Mouse (Mus musculus) spleen, postnatal 10 days (tissue): ENCODE data around the gene Stum.

Experiments
- DNase-seq, 2 experiments: peaks; one replicate each; pipeline ENCODE4 v3.0.0; 2021 to 2022; ENCODE audit warnings: low spot score in 2 of 2

Stum gene

DNA sequence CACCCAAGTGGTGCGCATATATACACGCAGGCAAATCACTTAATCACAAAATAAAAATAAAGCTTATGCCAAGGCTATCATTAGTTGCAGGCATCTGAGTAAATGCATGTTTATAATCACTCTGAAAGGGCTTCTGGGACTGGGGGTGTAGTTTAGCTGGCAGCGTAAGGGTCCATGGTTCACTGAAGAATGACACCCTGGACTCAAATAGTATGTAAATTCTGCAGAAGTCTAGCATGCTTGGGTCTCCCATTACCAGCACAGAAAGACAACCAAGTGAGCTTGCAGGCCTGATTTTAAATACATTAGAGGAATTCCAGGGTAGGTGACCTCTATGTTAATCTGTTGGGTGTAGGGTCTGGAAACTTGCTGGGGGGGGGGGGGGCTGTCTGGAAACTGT lies 16.5 kb upstream of the Stum start:
- no peak for DNase-seq

DNA sequence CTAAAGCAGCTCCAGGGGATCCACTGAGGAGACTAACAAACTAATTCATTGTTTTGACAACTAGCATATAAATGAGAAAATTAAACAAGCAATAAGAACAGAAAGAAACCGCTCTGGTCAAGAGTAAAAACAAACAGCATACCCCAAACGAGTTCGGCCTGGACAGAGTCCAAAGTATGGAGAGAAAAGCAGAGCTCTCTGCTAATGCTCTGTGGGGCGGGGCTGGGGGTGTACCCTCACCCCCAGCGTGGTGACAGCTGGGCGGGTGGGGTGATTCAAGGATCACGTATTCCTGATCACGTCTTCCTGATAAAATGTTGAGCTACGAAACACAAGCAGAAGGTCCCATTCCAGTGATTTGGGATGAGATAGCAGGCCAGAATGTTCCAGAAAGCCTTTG lies 9.5 kb upstream of the Stum start:
- no peak for DNase-seq

DNA sequence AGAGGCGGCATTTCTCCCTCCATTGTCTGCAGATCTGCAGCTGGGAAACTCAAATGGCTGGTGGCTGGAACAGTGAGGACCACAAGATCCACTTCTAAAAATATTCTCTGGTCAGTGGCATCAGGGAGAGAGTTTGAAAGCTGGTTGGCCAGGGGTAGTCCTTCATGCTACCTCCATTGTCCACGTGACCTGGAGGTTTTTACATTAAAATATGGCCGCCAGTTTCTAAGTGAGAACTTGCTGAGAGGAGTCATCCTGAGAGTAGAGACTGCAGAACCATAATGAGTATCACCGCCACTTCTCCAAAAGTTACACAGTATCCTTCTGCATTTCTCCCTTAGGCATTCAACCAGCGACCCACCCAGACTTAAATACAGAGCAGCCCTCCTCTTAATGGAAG lies 2.0 kb upstream of the Stum start:
- no peak for DNase-seq

DNA sequence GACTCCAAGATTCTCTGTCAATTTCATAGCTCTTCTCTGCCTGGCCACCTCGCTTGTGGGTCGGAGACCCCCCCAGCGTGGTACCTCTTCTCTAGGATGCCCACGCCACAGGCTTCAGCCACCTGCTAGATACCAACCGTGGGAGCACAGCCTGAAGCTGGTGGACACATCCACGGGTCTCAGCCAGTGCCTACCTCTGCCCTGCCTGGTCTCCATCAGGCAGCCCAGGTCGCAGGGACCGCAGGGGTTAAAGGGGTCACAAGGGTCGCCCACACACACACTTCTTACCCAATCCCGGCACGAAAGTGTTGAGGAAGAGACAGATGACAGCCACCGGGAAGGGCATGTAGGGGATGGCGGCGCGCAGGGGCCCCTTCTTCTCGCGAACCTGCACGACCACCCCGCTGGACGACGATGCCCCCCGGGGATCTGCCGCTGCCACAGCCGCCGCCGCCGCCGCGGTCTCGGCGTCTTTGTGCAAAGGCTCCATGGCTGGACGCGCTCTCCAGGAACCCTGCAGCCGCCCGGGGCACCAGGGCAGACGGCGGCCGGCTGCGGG lies 385 bp downstream of the Stum start:
- no peak for DNase-seq

DNA sequence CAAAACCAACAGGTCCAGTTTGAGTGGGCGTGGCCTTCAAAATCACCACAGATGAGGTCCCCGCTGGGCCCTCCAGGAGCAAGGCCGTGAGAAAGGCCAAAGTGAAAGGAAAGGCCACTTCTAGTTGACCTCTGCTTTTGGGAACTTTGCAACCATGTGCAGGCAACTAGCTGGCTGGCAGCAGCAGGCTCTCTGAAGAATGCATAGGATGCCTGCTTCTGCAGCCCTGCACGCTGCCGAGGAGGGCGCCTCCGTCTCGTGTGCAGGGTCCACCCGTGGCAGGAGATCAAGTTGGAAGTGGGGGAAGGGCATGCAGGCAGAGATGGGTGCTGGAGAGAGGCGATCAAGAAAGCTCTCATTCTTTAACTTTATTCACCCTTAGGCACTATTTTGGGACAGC lies 1.3 kb downstream of the Stum start:
- DNase-seq, result peak in 1 of 2 experiments; percentile 41

DNA sequence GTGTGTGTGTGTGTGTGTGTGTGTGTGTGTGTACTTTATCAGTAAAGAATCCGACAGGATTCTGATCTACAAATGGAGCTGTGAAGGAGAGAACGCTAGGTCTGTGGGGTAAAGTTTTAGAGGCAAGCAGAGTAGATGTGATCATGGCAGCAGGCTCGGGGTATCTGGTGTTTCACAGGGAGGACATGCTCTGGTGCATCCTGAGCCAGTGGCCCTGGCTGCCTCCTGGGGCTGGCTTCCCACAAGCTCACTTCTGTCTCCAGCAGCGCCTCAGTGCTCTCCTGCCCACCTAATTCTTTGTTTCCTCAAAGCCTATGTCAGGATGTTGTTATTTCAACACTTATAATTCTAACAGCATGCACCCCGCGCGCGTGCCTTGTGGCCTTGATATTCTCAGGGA lies 2.0 kb downstream of the Stum start:
- no peak for DNase-seq

DNA sequence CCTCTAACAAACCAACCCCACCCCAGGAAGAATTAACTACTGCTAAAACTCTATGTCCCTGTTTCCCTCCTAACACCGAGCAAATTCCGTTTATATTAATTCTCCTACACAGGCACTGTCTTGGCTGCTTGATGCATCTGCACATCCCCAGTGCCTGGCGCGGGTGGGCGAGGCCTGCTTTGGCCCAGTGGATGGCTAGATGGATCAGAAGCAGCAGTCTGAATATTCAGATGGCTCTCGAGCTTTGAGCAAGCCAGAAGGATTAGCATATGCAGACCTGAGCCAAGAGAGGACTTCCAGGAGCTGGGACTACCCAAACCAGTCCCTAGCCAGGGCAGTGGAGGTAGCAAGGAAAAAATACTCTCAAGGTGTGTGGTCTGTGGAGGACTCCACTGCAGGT lies 3.0 kb downstream of the Stum start:
- no peak for DNase-seq

DNA sequence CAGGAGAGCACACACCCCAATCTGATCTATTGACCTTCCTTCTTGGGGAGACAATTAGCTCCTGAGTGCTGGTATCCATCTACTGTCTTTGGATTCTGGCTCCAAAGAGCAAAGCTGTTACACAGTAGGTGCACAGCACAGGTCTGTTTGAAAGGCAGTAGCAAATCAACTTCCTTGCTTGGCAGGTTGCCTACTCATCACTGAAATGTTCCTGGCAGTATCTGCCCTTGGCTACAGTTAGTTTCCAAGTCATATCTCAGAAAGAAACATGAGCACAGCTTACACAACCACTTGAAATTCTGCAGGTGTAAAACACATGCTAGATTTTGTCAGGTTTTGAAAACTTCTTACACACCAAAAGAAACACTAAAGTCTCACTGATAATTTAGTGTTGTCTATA lies 9.7 kb downstream of the Stum start:
- no peak for DNase-seq

DNA sequence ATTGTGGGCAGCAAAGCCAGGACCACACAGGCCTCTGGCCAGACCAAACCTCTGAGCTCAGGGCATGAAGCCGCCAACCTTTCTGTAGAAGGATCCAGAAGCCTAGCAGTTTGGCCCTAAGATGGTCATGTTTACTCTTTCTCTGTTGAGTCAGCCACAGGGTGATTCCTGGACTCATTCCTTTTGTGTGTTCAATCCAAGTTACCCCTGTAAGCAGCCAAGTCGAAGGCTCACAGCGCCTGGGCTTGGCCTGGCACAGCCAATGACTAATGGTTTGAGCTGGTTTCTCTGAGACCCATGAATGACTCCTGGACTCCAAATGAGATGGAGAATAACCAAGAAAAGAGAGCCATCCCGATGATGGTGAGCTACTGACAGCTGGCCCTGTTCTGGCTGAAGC lies 15.3 kb downstream of the Stum start:
- no peak for DNase-seq

DNA sequence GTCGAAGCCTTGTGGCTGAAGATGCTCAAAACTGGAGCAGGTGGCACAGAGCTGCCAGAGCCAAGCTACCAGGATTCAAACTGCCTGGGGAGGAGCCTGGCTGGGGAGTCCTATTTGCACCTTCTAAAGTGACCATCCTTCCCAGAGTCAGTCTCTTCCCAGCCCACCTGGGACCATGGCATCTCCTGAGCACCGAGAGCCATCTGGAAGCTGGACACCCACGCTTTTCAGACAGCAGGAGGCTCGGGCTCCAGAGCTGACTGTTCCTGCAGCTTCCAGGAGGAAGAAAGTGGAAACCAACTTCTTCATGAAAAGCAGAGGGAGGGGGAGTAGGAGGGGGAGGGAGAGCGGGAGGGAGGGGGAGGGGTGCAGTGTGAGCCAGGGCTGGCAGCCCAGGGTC lies 17.7 kb downstream of the Stum start:
- no peak for DNase-seq

DNA sequence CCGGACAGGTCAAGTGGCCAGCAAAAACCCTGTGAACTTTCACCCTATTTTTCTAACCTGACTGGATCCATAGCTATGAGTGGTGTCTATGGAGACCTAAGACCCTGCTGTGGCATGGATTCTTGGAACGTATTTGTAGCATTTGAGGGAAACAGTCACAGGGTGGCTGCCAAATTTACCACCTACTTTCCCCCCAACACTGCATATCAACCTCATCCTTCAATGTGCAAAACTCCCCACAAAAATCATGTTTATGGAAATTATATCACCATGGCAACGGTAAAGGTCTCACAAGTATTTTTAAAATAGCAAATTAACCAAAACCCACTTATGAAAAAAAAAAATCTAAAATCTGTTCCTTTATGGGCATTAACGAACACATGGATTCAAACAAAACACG lies 18.9 kb downstream of the Stum start:
- DNase-seq, result no peak

DNA sequence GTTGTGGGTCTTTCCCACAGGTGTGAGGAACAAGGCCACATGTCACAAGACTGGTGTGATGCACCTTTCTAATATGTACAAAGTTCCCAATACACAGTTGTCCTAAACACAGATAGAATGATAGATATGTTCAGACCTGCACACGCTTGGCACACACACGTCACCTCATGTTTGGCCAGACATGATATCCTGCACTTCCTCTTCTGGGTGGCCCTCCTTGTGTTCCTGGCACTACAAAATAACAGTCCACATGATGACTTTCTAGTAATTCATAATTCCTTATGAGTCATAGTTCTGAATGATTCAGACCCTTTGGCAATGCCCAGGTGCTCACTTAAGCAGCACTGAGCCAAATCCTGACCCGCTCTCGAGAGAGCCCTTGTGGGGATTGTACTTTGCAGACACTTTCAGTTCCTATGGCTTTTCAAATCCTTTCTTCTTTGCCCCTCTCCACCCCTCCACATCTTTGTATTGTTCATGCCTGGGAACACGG lies 20.3 kb downstream of the Stum start:
- no peak for DNase-seq

DNA sequence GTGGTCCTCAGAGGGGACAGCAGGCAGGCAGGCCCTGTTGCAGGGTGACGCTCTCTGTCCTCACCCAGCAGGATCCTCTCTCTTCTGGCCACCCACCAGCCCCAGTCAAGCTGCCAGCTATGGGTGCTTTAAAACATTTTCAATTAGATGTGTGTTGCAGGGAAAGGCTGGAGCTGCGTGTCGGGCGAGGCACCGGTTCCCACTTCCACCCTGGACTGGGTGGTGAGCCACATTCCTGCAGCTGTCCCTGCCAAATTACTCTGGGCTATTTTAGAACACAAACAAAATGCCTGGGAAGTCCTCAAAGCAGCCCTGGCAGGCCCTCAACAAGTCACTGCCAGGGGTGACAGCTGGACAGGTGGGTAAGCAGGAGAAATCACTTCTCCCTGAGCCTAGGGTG lies 20.9 kb downstream of the Stum start:
- no peak for DNase-seq

DNA sequence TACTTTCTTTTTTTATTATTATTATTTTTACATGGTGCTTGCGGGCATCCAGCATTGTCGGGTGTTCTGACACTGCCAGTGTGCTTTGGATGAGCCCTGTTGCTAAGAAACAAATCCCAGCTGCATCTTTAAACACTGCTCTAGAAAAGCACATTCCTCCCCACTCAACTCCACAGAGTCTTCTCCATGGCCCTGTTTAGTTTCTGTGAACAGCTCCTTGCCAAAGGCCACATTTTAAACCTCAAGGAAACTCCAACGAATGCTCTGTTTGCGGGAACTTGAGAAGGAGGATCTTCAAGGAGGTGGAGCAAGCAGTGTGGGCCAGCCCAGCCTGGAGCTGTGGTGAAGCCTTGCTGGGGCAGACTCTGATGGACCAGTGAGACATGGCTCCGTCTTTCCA lies 22.6 kb downstream of the Stum start:
- DNase-seq, result no peak

DNA sequence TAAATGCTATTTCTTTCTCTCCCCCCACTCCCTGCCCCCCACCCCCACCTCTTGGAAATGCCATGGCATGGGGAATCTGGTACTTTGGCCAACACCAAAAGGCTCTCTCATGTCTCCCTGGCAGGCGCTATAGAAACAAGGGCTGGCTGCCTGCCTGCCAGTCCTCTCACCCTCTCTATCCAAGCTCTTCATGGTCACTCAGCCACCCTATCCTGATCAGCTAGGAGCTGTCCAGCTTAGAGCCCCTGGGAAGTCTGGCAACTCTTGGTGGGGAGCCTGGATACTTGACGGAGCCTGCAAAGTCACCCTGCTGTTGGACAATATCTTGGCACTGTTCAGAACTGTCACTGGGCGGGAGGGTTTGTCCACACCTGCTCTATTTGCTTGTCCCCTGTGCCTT lies 24.6 kb downstream of the Stum start:
- no peak for DNase-seq

DNA sequence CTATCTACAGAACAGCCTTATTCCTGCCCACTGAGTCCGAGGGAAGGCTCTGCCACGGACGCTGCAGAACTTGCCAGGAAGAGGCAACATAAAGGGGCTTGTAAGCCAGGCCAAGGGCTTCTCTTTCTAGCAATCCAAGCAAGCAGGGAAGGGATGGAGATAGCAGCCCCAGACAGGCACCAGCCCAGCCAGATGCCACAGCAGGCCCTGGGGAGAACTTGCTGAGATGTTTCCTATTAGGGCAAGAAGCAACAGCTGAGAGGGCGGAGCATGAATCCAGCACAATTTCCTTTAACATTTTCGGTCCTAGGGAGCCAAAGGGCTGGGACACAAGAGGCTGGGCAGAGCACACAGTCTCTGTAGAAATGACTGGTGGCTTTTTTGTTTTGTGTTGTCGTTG lies 25.0 kb downstream of the Stum start:
- DNase-seq, result no peak

DNA sequence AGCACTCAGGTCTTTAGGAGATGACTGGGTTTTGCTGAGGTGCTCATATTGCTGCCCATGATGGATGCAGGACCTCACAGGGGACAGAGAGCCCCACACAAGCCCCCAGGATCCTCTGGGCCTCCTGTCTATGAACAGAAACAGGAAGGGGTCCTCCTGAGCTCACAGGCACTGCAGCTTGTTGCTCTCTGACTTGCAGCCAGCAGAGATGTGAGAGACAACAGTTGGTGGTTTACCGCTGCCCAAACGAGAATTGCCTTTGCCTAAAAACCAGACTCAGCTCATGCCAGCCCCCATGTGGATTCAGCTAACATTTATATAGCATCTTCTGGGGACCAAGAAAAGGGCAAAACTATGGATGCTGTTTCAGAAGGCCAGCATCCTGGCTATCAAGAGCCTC lies 33.7 kb downstream of the Stum start:
- DNase-seq, result no peak

DNA sequence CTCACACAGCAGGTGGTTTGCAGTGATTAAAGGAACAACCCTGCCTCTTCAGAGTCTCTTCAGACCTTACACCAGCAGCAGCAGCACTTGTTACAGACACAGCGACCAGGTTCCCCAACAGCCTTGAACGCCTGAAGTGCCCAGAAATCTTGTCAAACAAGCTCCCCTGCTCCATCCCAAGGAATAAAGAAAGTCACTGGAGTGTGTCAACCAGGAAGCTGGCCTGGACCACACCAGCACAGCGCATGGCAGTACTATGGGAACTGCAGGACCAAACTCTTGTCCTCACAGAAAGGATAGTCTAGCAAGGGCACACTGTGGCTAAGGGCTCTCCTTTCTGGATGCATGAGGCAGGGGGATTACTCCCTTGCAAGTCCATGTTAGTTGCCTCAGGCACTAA lies 38.9 kb downstream of the Stum start:
- no peak for DNase-seq

DNA sequence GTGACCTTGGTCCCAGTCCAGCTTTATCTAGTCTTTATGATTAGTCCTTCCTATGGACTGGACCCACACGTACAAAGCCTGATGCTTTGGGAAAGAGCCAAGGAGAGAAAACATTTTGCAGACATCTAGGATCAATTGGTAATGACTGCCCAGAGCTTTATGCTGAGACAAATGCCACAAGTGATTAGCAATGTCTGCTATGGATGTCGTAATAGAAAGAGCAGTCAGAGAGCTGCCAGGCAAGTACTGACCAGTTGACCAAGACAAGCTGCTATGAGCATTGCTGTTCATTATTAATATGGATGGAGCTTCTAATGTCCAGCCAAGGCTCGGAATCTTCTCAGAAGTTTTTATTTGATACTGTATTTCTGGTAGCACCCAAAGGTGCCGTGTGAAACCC lies 43.8 kb downstream of the Stum start:
- DNase-seq, result no peak

DNA sequence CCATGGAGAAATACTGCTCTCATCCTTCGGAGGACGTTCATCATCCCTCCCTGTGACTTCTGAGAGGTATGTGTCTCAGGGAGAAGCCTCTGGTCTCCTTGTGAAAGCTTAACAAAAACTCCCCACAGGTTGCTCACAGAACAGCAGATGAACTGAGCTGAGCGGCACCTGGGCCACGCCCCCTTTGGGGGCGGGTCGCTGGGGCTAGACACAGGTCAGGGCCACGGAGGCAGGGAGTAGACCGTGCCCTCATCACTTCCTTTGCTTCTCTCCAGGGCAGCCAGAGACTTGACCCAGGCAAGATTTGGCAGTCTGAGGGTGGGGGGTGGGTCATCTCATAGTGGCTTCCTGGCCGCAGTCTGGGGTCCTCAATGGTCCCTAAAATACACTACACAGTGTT lies 48.4 kb downstream of the Stum start:
- DNase-seq, result peak in 1 of 2 experiments; percentile 33

DNA sequence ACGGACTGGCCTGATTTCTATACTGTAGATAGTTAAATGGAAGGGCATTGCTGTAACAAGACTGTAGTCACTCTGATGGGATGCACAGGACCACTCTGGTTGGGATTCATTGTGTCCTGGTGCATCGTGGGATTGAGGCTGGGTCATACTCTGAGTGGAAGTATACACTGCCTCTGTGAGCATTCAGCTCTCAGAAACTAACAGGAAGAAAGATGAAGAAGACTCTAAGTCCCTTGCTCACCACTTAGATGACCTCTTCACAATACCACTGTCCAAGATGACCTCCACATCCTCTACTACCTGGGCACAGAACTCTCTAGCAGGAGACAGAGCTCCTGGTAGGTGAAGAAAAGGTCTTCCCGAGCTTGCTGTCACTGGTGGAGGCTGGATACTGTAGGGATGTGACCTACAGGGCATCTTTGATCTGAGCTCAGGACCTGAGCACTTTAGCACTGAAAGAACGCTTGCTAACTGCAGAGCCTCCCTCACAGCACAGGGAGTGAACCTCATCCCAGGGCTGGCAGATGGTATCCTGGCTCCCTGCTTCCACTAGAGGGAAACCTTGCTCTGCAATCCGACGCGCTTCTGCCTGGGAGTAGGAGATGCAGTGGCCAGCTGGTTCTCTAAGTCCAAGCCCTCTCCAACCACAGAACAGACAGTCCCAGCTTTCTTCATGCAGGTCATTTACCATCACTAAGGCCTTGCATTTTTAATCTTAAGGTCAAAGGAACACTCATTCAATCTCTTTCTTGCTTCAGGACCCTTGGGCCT lies 49.3 kb downstream of the Stum start:
- peak in 1 of 2 experiments; percentile 44 for DNase-seq

DNA sequence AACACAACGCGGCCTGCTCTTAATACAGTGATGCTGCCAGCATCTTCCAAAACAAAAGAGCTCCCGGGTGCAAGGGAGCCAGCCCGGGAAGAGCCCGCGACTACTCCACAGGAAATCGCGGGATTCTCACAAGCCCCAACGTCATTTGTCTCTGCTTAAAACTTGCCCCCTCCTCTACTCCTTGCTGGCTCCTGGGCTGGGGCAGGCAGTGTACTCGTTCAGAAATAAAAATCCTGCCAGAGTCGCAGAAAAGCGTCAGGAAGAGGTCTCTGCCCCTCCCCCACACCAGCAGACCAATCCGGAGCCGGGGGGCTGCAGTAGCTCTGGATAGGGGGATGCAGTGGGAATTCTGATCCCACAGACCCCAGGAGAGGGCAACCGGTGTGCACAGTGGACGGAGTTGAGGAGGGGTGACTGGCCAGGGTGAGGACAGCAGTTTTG lies 50.2 kb downstream of the Stum start:
- no peak for DNase-seq

DNA sequence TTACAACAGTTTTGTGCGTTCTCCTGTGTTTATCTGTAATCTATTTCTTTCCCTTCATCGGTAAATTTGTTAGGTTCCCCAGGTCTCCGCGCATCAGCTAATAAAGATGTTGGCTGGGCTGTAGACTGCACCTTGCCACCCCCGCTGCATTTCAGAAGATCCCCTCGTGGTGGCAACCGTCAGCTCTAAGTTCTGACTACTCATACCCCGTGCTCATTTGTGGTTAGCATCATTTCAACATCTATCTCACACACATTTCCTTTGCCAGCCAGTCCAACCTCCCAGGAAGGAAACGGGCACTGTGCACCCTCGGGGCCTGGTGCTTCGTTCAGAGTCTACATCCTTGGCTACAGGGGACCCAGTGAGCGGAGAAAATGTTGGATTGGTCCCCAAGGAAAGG lies 51.5 kb downstream of the Stum start:
- DNase-seq, result peak in 1 of 2 experiments; percentile 74

DNA sequence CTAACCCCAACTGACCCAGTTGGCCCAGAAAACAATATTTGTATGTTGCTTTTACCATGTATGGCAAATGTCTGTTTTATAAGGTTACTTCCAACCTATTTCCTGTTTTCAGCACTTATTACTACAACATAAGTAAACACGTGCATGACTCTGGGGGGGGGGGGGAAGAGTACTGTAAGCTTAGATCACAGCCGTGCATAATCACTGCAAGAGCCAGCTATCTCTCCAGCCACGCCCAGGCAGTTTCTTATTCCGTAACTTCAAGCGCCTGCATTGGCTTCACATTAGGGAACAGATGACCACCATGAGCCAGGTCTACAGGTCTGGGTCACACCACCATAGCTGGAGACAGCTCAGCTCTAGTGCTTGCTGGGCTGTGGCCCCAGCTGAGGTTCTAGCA lies 53.5 kb downstream of the Stum start:
- no peak for DNase-seq
